Mouse (Mus musculus) forebrain, embryonic 15.5 days (tissue): ENCODE results near the gene Aox1. TPM values are rescaled to one million over a fixed set of nuclear protein-coding genes. Genes with fewer than 3 reads are reported as not detected.

Source experiments
- ATAC-seq: fragments of 200-750 bp; cut with Nextera tagmentation; replicated peaks from 2 replicates; pipeline ENCODE4 v1.8.0; 2017; ENCODE audit warnings: mild to moderate bottlenecking, moderate TSS enrichment, moderate library complexity
- H3K27ac ChIP-seq: fragments of 300-500 bp; sonication (generic); replicated peaks from 2 replicates; pipeline ENCODE4 v1.5.1; 2015; ENCODE audit warnings: mild to moderate bottlenecking, inconsistent platforms
- H3K27me3 ChIP-seq: fragments of 300-500 bp; sonication (generic); 2 replicates; pipeline ENCODE4 v1.6.1; 2015; ENCODE audit warnings: inconsistent platforms
- H3K36me3 ChIP-seq: fragments of 300-500 bp; sonication (generic); 2 replicates; pipeline ENCODE4 v1.6.1; 2015; ENCODE audit warnings: mild to moderate bottlenecking, inconsistent platforms
- H3K4me1 ChIP-seq: fragments of 300-500 bp; sonication (generic); 2 replicates; pipeline ENCODE4 v1.6.1; 2015; ENCODE audit warnings: inconsistent platforms
- H3K4me2 ChIP-seq: fragments of 300-500 bp; sonication (generic); replicated peaks from 2 replicates; pipeline ENCODE4 v1.6.1; 2015; ENCODE audit warnings: mild to moderate bottlenecking, inconsistent platforms
- H3K4me3 ChIP-seq: fragments of 300-500 bp; sonication (generic); 2 replicates; pipeline ENCODE4 v1.5.1; 2015; ENCODE audit warnings: mild to moderate bottlenecking, inconsistent platforms
- H3K9ac ChIP-seq: fragments of 300-500 bp; sonication (generic); replicated peaks from 2 replicates; pipeline ENCODE4 v1.6.1; 2015; ENCODE audit warnings: mild to moderate bottlenecking, inconsistent platforms
- H3K9me3 ChIP-seq: fragments of 300-500 bp; sonication (generic); 2 replicates; pipeline ENCODE4 v1.6.1; 2016; ENCODE audit warnings: inconsistent platforms
- WGBS: fragments of 180-500 bp; shearing (Covaris S2); methylation state at CpG from one replicate; pipeline ENCODE4 v1.1.7; 2015; ENCODE audit warnings: mixed read lengths; 5-methylcytosine and 5-hydroxymethylcytosine counted together
- polyA plus RNA-seq: library from polyadenylated mRNA; unstranded; fragments of >200 nt; fragmentation: Nextera tagmentation; extraction: Ambion mirVana; gene quantifications from 2 replicates; pipeline ENCODE4 v1.2.1, GENCODE M21; 2015

The Aox1 gene
- polyA plus RNA-seq, 1 experiment from 2014 or later = 0.24 TPM

- ATAC-seq = no peak
- 0 out of 2 replicates have a peak, but pooled peaks cover 2% of the 10 kb centered on the region for H3K4me1 ChIP-seq
- no peaks in the 10 kb centered on the region for H3K27me3 ChIP-seq
- H3K9me3 ChIP-seq = no peaks in the 10 kb centered on the region
- no peaks in the 10 kb centered on the region for H3K36me3 ChIP-seq
- no peak overlapping the region for H3K27ac ChIP-seq
- H3K4me3 ChIP-seq = no peak overlapping the region
- H3K9ac ChIP-seq = no peak overlapping the region
- no peak overlapping the region for H3K4me2 ChIP-seq
- 66% methylated on average over 6 of the region's 6 CpGs for WGBS
These were observed 84.4 kb downstream of the Aox1 start for GRCm38 (mm10) chr1:58114021-58114560.

GRCm38 (mm10) chr1:58114666-58115375 is 85.1 kb downstream of the Aox1 start:
- Histone ChIP-seq H3K9ac (no peak overlapping the region), H3K4me1 (0 out of 2 replicates have a peak, but pooled peaks cover 2% of the 10 kb centered on the region), H3K9me3 (no peaks in the 10 kb centered on the region), H3K27me3 (no peaks in the 10 kb centered on the region), H3K36me3 (no peaks in the 10 kb centered on the region), H3K4me3 (no peak overlapping the region), H3K4me2 (no peak overlapping the region), H3K27ac (no peak overlapping the region)
- WGBS = 79% methylated on average over 12 of the region's 12 CpGs
- ATAC-seq = no peak

GRCm38 (mm10) chr1:58118231-58118630 is 88.5 kb downstream of the Aox1 start:
- Histone ChIP-seq H3K4me3 (no peak overlapping the region), H3K9ac (no peak overlapping the region), H3K9me3 (no peaks in the 10 kb centered on the region), H3K4me2 (no peak overlapping the region), H3K27me3 (no peaks in the 10 kb centered on the region), H3K27ac (no peak overlapping the region), H3K4me1 (no peaks in the 10 kb centered on the region), H3K36me3 (no peaks in the 10 kb centered on the region)
- no peak for ATAC-seq
- 94% methylated on average over 3 of the region's 3 CpGs for WGBS

- no peaks in the 10 kb centered on the region for H3K4me1 ChIP-seq
- no peak overlapping the region for H3K4me2 ChIP-seq
- H3K27me3 ChIP-seq = no peaks in the 10 kb centered on the region
- no peak overlapping the region for H3K4me3 ChIP-seq
- ATAC-seq = no peak
- 88% methylated on average over 8 of the region's 8 CpGs for WGBS
- H3K9me3 ChIP-seq = no peaks in the 10 kb centered on the region
- no peak overlapping the region for H3K9ac ChIP-seq
- no peaks in the 10 kb centered on the region for H3K36me3 ChIP-seq
- H3K27ac ChIP-seq = no peak overlapping the region
These were observed 95.2 kb downstream of the Aox1 start for GRCm38 (mm10) chr1:58124901-58125300.

GRCm38 (mm10) chr1:58137891-58138290 is 108.2 kb downstream of the Aox1 start:
- no peak for ATAC-seq
- Histone ChIP-seq H3K9ac (no peak overlapping the region), H3K36me3 (no peaks in the 10 kb centered on the region), H3K9me3 (no peaks in the 10 kb centered on the region), H3K4me1 (no peaks in the 10 kb centered on the region), H3K4me3 (no peak overlapping the region), H3K4me2 (no peak overlapping the region), H3K27me3 (no peaks in the 10 kb centered on the region), H3K27ac (no peak overlapping the region)

- H3K4me2 ChIP-seq = no peak overlapping the region
- no peaks in the 10 kb centered on the region for H3K36me3 ChIP-seq
- H3K4me3 ChIP-seq = no peak overlapping the region
- no peaks in the 10 kb centered on the region for H3K4me1 ChIP-seq
- H3K27me3 ChIP-seq = no peaks in the 10 kb centered on the region
- WGBS = 91% methylated on average over 9 of the region's 9 CpGs
- H3K9ac ChIP-seq = no peak overlapping the region
- no peak for ATAC-seq
- H3K27ac ChIP-seq = no peak overlapping the region
- H3K9me3 ChIP-seq = no peaks in the 10 kb centered on the region
These were observed 109.3 kb downstream of the Aox1 start for GRCm38 (mm10) chr1:58138986-58139385.

GRCm38 (mm10) chr1:58140607-58141006 is 110.9 kb downstream of the Aox1 start:
- H3K4me3 ChIP-seq = no peak overlapping the region
- no peaks in the 10 kb centered on the region for H3K27me3 ChIP-seq
- WGBS = 90% methylated on average over 5 of the region's 5 CpGs
- H3K36me3 ChIP-seq = no peaks in the 10 kb centered on the region
- no peak overlapping the region for H3K4me2 ChIP-seq
- no peaks in the 10 kb centered on the region for H3K4me1 ChIP-seq
- no peaks in the 10 kb centered on the region for H3K9me3 ChIP-seq
- H3K9ac ChIP-seq = no peak overlapping the region
- H3K27ac ChIP-seq = no peak overlapping the region
- ATAC-seq = no peak

GRCm38 (mm10) chr1:58144384-58145069 is 114.8 kb downstream of the Aox1 start:
- WGBS = 78% methylated on average over 10 of the region's 10 CpGs
- Histone ChIP-seq H3K9me3 (no peaks in the 10 kb centered on the region), H3K4me1 (no peaks in the 10 kb centered on the region), H3K4me2 (no peak overlapping the region), H3K9ac (no peak overlapping the region), H3K27me3 (no peaks in the 10 kb centered on the region), H3K27ac (no peak overlapping the region), H3K4me3 (no peak overlapping the region), H3K36me3 (no peaks in the 10 kb centered on the region)
- ATAC-seq = no peak

GRCm38 (mm10) chr1:58146026-58146425 is 116.3 kb downstream of the Aox1 start:
- Histone ChIP-seq H3K36me3 (no peaks in the 10 kb centered on the region), H3K9me3 (no peaks in the 10 kb centered on the region), H3K27ac (no peak overlapping the region), H3K4me3 (no peak overlapping the region), H3K4me2 (no peak overlapping the region), H3K27me3 (no peaks in the 10 kb centered on the region), H3K4me1 (no peaks in the 10 kb centered on the region), H3K9ac (no peak overlapping the region)
- ATAC-seq = no peak
- 88% methylated on average over 10 of the region's 10 CpGs for WGBS

- Histone ChIP-seq H3K36me3 (no peaks in the 10 kb centered on the region), H3K4me1 (no peaks in the 10 kb centered on the region), H3K9ac (no peak overlapping the region), H3K9me3 (no peaks in the 10 kb centered on the region), H3K4me2 (no peak overlapping the region), H3K27ac (no peak overlapping the region), H3K4me3 (no peak overlapping the region), H3K27me3 (no peaks in the 10 kb centered on the region)
- no peak for ATAC-seq
- 86% methylated on average over 6 of the region's 6 CpGs for WGBS
These were observed 118.0 kb downstream of the Aox1 start for GRCm38 (mm10) chr1:58147776-58148175.

- Histone ChIP-seq H3K36me3 (no peaks in the 10 kb centered on the region), H3K4me1 (no peaks in the 10 kb centered on the region), H3K4me2 (no peak overlapping the region), H3K9ac (no peak overlapping the region), H3K27ac (no peak overlapping the region), H3K27me3 (no peaks in the 10 kb centered on the region), H3K9me3 (no peaks in the 10 kb centered on the region), H3K4me3 (no peak overlapping the region)
- no peak for ATAC-seq
- 87% methylated on average over 8 of the region's 8 CpGs for WGBS
These were observed 122.5 kb downstream of the Aox1 start for GRCm38 (mm10) chr1:58152247-58152646.
